Mouse (Mus musculus) kidney, postnatal 10 days (tissue): ENCODE measurements at regions not wholly inside any gene's neighbourhood (a gene's known extent, or its start where the extent isn't known, plus 50 kb on each side); places are given as distances from the start of the nearest gene placed in this dataset.
"Not testable (repeated sequence)": the region's sequence is repeated elsewhere in the genome, so short reads cannot be mapped to it uniquely, and the experiment has no call there.

Experiments
- DNase-seq: peaks from one replicate; pipeline ENCODE4 v3.0.0; 2021; ENCODE audit warnings: mixed read lengths

DNA sequence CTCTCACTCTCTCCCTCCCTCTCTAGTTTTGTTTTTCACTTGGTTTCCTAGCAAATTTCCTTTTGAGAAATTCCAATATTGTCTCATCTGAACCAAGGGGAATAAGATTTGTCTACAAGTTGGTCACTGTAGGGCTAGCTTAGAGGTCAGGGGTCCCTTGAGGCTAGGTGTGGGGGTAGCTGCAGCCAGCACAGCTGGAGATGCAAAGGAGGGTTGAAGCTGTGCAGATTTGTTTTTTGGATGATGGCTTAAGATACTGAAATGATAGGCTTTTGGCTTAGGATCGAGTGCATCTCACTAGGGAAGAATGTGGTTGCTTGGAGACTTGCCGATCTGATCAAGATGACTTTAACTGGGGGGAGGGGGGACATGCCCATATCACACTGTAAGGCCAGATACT is 88.3 kb upstream of the Tmem28 start:
- DNase-seq = no peak

DNA sequence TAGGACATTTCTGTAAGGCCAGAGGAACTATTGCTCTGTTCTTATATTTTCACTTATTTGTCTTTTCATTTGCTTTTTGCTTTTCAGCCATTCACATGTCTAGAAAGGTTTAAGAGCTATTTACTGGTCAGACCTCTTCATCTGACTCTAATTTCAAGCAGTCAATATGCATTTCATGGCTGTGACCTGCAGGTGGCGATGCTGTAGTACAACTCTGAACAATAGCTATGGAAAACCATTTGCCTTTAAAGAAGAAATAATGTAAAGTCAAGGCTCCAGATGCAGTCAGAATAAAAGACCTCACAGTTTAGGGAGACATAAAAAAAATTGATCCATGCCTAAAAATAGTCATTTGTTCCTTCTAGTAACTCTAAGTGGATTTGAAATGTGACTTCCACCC is 95.7 kb upstream of the Tmem28 start:
- DNase-seq = peak; percentile 34

DNA sequence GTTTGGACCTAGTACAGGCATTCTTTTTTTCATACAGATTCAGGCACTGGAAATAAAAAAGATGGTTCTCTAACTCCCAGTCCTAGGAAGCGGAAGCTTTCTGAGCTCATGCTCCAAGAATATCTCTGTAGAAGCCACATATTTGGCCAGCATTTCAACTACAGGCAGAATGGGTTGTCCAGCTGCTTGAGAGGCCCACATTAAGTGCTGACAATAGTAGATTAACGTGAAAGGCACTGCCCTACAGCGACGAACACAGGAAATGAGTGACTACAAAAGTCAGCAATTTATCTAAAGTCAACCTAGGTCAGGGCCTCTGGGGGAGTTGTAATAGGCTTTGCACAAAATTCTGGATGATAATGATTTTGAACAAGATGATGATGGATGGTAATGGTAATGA is 125.5 kb upstream of the Tmem28 start:
- DNase-seq = peak; percentile 13

DNA sequence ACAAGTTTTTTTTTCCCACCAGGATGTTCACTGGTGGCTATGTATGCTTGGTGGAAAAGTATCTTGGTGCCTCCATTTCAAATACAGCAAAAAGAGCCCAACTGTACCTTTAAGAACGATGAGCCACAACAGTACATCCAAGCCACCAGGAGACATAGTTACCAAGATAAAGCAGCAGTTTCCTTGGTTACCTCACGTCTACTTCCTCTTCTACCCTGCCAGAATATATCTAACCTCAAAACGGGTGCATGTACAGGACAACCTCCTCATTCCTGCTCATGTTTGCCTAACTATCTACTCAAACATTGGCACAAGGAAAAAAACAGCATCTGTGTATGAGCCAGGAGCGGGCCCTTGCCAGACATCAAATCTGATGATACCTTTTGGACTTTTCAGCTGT is 129.8 kb upstream of the Tmem28 start:
- no peak for DNase-seq

DNA sequence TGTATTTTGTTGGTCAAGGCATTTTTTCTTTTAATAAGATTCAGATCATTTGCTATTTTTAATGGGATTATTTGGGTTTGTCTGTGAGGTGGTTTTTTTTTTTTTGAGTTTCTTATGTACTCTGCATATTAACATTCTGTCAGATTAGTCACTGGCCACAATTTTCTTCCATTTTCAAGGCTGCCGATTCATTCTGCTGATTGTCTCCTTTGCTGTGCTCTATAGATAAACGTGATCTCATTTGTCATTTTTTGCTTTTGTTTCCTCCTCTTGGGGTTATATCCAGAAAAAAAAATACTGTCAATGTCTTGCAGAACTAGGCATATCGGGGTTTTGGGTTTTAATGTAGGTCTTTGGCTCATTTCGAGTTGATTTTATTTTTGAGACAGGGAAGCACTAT is 131.1 kb upstream of the Tmem28 start:
- no peak for DNase-seq

DNA sequence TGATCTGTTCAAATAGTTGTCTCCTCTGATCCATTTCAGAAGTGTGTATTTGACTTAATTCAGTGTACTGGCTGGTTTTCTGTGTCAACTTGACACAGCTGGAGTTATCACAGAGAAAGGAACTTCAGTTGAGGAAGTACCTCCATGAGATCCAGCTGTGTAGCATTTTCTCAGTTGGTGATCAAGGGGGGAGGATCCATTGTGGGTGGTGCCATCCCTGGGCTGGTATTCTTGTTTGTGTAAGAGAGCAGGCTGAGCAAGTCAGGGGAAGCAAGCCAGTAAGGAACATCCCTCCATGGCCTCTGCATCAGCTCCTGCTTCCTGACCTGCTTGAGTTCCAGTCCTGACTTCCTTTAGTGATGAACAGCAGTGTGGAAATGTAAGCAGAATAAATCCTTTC is 138.3 kb upstream of the Tmem28 start:
- DNase-seq = not testable (repeated sequence)

DNA sequence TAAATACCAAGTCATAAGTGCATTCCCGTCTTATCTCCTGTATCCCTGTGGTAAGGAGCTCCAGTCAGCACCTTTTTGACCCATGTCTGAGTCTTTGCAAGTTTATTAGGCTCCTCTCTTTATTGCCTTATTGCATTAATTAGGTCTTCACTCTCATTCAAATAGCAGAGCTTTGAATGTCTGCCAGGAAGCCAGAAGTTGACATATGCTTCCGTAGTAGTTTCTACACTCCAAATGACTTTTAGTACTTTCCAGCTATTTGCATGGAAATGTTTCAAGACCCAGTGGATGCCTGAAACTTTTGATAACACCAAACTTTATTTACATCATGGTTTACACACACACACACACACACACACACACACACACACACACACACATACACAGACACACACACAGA is 153.2 kb upstream of the Tmem28 start:
- DNase-seq = peak; percentile 19

DNA sequence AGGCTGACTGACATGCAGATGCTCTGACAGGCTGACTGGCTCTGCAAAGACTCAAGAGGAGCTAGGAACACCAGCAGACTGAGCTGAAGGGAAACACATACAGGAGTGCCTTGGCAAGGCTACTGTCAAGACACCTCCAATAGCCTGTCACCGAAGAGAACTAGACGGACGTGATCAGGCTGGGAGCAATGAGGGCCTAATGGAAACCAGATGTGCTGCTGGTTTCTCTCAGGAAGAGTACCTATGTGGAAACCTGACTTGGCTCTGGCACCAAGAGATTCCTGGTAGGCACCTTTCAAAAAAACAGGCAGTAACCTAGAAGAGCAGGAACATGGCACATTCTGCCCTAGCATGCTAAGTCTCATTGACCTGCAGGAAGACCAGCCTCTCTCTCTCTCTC is 158.3 kb upstream of the Tmem28 start:
- no peak for DNase-seq

DNA sequence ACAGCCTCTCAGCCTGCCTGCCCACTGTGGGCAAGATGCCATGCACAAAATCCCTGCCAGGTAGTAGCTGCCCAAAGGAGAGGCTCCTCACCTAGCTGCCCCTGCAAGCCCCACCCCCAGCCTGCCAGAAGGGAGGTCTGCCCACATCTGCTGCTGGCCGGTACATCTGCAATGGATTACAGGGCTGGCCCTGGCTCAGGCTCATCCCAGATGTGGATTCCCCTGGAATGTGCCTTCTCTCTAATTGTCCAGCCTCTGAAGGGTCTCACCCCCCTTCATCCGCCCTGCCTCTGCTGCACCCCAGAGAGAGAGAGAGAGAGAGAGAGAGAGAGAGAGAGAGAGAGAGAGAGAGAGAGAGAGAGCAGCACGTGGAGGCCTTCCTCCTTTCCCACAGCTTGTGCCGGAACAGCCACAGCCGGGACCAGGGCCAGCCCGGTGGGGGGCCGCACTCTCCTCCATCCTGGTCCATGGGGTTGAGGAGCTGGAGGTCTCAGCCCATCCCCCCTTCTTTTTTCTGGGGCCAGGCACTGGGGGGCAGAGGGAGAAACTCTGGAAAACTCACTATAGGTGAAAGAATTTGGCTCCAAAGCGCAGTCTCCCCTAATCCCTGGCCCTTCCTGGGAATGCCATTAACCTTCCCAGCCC is 161.2 kb upstream of the Tmem28 start:
- no peak for DNase-seq

DNA sequence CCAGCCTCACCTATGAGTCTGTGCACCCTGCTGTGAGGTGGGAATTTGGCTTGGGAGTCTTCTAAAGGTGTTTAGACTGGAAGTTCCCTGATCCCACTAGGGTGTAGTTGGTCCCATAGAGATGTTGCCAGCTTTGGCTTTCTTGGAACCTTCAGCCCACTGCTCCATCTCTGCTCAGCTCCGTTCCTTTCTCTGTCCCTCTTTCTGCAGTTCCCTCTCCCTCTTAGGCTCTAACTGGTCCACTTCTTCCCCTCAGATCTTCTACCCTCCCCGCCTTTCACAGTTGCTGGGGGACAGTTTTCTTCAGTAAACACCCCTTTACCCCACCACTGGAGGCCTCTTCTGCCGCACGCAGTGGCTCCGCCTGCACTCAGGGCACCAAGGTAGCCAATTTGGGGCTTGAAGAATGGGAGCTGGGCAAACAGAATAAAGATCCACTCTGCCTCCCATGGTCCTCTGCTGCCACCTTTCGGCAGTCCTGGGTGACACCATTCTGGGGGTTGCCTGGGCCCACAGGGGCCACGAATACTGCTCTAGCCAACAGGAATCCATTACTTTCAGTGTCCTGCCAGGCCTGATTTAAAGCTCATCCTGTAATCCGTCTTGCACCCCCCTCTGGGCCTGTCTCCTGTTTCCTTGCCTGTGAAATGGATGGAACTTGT is 162.9 kb upstream of the Tmem28 start:
- DNase-seq = peak; percentile 77

DNA sequence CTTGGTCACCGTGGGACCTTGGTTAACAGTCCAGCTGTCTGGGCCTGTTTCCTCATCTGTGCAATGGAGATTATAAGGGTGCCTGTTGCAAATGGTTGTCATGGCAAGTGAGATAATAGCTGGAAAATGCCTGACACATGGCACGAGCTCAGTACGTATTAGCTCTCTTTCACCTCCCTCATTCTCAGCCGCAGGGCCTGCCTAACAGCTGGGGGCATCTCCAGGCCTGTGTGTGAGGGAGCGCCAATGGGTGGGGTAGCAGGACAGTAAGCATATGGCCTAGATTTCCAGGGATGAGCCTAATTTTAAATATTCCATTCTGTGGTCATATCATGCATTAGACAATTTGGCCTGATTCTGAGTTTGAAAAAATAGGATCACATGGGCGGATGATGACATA is 163.8 kb upstream of the Tmem28 start:
- no peak for DNase-seq

DNA sequence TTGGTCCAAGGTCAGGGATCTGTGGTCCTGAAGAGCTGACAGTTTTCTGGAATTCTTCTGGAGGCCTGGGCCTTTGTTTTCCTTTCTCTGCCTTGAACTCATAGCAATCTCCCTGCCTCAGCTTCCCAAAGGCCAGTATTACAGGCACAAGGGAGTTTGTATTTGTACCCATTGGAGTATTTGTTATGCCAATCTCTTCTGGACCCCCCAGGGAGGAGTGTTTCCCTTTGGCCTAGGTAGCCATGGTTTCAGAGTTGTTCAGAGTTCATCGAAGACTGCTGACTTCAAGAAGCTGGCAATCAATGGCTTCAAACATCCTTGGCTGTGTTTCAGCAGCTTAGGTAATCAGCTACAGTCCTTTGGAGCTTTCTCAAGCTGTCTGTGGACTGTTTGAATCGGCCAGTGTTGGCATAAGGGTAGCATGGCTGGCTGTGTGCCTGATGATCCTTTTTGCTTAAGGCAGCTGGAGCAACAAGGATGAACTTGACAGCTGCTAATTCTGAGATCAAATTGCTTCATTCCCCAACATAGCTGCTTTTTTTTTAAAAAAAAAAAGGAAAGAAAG is 161.2 kb upstream of the Pja1 start:
- DNase-seq = peak; percentile 31

DNA sequence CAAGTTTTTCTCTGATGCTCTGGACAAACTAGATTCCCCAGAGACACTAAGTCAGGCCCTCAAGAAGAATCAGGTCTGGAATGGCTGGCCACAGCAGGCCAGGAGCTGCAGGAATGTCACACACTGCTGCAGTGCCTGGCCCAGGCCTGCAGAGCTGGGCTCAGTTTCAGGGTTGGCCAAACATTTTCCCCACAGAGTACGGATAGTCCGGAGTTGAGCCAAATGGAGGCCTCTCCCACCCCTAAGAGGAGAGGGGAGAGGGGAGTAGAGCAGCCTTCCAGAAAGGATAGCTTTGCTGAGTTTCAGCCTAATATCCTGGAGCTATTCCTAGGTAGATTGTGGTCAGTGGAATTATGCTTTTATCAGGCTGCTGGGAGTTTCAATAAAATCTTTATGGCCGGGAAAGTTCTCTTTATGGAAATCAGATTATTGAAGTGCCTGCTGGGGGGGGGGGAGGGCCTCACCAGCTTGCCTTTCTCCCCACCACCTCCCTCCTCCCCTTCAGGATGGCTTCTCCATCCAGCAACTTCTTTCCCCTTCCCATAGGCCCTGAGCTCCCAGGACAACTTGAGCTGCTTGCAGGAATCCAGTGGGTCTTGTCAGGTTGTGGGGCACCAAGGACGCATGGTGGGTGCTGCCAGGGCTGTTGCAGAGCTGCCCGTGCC is 153.6 kb upstream of the Pja1 start:
- no peak for DNase-seq

DNA sequence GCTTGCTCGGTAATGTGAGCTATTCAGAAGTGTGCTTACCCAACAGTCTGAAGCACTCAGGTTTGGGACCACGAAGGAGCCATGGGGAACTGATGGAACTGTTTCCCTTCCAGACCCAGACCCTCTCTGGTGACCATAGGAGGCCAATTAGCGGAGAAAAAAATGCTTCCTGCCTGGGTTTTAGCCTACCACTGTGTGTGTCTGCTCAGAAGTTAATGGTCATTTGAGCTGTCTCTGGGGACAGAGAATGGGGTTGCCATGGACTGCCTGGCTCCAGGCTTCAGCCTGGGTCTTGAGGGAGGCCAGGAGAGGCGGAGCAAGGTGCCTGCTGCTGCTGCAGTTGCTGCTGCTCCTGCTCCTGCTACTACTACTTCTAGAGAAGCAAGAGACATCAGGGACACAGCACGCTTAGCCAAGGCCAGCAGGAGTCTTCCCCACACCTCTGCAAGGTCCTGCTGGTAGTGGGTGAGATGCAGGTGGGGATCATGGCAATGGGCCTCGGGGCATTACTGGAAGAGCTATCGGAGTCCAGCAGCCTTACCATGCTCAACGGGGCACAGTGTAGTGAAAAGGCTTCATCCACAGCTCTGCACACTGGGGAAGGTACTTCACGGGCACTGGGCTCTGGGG is 141.2 kb upstream of the Pja1 start:
- no peak for DNase-seq

DNA sequence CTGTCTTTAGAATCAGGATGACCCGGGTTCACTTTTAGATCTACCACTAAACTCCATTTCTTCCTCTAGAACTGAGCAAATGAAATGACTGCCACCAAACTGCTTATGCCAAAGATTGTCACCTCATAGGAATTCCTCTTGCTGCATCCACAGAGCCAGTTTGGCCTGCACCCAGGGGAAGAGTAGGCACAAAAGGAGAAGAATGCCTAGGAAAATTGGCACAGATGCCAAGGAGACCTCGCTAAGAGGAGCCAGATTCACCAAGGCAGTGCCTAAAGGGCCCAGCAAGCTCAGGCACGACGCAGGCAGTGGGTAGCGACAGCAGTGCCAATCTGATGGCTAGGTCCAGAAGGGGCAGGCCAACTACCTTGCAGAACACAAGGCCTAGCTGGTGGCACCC is 139.0 kb upstream of the Pja1 start:
- DNase-seq = no peak

DNA sequence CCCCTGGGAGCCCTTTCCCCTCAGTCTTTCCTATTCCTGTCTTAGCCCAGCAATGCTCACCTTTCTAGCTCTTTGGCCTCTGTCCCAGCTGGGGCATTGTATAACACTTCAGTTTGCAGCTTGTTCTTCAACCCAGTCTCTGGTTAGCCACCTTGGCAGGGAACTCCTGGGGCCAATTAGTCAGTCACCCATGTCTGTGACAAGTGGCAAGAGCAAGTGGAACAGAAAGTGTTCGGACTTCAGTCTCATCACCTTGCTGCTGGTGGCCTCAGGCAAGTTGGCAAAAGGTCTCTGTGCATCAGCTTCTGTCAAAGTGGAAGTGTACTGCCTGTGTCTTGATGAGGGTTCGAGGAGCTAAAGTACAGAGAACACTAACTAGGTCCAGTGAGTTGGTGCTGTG is 138.5 kb upstream of the Pja1 start:
- DNase-seq = no peak

DNA sequence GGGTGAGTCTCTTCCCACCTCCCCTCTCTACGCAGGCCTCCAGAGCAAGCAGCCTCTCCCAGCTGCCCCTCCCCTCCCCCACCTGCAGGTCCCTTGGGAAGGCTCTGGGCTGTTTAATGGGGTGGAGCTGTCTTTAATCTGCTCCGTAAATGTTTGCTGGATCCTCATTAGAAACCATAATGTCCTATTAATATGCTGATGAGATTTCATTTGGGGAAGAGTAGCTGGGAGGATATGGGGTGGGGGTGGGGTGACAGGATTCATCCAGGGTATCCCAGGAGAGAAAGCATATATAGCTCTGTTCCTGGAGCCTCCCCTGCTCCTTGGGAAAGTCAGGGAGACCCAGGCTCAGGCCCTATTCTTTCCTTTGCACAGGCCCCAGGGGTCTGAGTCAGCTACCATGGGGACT is 137.2 kb upstream of the Pja1 start:
- no peak for DNase-seq

DNA sequence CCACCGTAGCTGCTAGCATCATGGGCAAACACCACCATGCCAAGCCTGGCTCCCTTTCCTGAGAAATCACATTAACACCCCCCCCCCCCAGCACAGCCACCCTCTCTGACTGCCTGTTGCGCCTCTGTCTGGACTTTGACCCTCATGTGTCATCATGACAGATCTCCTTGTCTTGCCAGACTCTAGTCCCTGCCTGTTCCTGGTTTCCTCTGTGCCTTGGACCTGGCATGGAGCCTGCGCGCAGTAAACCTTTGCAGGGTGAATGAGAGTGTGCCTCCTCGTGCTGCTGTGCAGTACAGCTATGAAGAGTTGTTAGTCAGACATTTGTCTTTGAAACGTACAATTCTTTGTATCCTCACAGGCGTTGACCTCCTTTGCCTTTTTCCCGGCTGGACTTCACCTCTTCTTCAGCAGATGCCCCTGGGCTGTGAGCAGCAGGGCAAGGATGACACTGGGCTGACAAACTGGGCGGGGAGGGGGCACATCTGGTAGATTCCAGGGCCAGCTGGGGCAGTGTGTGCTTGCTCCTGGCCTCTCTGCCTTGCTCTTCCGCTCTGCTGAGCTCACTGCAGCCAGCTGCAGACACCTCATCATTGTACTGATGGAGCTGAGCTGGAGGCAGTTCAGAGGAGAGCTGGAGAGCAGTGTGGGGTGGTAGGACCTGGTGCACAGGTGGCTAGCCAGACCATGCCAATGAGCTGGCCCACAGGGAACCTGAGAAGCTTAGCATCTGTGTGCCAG is 134.2 kb upstream of the Pja1 start:
- peak; percentile 54 for DNase-seq

DNA sequence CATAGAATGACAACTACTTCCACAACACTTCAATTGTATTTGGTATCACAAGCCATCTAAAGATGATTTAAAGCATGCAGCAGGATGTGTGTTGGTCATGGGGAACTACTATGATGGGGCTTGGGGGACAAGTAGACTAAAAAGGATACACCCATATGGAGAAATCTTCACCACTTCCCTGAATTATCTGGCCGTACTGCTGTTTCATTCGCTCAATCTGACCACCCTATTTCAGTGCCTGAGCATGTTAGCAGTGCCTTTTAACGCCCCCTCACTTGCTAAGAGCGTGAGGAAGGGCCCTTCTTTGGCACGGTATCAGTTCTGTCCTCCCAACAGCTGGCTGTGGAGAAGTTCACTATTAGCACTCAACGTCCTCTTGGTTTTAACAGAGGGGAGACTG is 132.6 kb upstream of the Pja1 start:
- DNase-seq = no peak

DNA sequence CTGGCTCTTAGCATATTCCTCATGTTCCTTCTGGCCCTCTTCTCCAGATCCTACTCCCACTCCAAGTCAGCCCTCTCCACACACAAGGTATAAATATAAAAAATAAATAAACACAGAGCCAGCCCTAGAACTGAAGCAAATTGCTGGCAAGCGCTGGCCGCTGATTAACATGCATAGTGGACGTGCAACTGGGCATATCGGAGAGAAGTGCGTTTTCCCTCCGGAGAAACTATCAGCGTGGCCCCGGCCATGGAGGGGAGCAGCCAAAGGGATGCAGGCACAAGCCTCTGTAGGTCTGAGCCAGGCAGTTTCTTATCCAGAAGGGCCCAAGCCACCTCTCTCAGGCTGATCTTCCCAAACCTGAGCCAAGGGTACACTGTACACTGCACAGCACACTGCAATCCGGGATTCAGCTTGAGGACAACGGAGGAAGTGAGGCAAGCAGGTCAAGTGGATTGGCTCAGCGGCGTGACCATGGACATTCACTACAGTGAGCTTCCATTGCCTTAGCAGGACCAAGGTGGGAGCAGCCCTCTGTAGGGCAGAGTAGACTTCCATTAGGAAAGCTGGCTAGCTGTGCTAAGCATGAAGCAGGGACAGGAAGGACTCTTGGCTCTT is 131.3 kb upstream of the Pja1 start:
- peak; percentile 27 for DNase-seq

DNA sequence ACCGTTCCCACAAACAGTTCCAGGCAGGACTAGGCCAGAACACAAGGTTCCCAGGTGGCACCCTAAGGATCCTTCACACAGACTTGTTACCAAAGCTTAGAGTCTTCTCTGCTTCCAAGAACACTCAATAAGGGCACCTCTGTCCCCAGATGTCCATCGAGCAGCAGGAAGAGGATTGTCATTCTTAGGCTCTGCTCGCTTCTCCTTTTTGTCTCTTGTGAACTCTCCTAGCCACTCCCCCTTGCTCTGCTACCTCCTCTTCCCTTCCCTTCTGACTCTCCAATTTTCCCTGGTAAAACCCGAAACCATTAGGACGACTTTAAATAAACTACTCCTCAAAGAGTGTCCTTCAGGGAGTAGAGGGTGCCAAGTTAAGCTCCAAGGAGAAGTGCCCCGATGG is 124.4 kb upstream of the Pja1 start:
- DNase-seq = no peak

DNA sequence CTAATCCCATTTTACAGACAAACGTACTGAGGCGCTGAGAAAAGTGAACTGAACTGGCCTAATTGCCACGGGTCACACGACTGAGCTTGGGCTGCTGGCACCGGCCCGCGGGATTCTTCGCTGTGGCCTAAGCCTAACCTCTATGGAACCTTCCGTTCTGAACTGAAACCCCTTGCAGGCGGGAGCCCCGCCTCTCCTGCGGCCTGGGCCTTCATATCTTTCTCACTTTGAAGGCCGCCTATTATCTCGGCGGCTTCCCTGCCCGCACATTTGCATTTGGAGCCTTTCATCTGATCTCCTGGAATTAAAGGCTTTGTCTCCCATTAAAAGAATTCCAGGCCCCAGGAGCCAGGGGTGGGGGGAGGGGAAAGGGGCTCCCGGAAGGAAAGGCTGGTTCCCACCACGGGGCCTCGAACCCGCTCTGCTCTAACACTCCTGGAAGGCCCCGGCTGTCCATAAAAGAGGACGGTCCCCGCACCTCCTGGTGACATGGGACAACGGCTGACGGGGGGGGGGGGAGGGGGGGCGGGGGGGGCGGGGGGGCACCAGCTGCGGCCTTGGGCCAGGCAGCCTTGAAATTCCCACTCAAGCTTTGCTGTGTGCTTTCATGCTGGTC is 122.9 kb upstream of the Pja1 start:
- no peak for DNase-seq
